Comparison of ENCODE assay signal across 8 mouse cellular contexts in the genomic region with DNA sequence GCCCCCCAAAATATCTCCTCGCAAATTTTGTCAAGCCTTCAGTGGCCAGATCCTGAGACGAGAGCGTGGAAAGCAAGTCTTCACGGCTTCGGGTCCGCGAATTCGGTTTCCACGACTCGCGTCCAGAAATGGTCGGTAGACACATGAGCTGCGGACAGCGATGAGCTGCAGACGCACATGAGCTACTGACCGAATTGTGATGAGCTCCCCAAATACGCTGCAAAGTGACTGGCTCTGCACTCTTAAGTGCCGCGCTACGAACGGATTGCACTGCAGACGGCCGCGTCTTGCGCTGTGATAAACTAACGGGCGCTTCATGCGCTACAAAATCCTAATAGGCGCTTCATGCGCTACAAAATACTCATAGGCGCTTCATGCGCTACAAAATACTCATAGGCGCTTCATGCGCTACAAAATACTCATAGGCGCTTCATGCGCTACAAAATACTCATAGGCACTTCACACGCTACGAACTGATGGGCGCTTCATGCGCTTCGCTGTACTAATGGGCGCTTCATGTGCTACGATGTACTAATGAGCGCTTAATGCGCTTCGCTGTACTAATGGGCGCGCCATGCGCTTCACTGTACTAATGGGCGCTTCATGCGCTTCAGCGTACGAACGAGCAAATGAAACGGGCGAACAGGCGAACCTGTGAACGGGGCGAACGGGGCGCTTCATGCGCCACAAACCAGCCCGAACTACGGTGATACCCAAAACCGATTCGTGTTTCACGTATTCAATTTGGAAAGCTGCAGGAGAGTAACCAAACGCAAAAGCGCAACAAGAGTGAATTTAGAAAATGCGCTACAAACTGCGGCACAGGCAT. TPM values are rescaled to one million over a fixed set of nuclear protein-coding genes. Genes with fewer than 3 reads are reported as not detected.
DNase-seq lines count a peak whose midpoint lies in the region; ATAC-seq and TF ChIP-seq lines count a peak whose summit lies in the region.

No protein-coding gene starts in this region.

- TF ChIP-seq CTCF in lung, adult 2 months (IDR thresholded peaks at IDR 0.05; ENCODE audit: insufficient read depth, low read length): no peak

- no peaks in the 10 kb centered on the region for H3K27me3 ChIP-seq in forebrain, embryonic 16.5 days (replicated peaks; ENCODE audit: control insufficient read depth, insufficient read depth, low read length)
- no peaks in the 10 kb centered on the region for H3K27me3 ChIP-seq in hindbrain, embryonic 10.5 days (ENCODE audit: insufficient read depth, poor library complexity, severe bottlenecking)
- H3K27me3 ChIP-seq in neural tube, embryonic 15.5 days (replicated peaks): no peaks in the 10 kb centered on the region

- peak overlapping the region; percentile 58 for H3K4me2 ChIP-seq in forebrain, embryonic 16.5 days (ENCODE audit: low read length)
- H3K4me2 ChIP-seq in neural tube, embryonic 15.5 days: peak overlapping the region; percentile 69

- DNase-seq in MN1 (ENCODE audit: low spot score): peak; percentile 83
- DNase-seq in c-Kit-positive CD71-positive TER-119-negative erythroid progenitor cells, embryonic 14.5 days (ENCODE audit: low read depth): peak; percentile 54
- DNase-seq in hindbrain, embryonic 10.5 days (ENCODE audit: low spot score): peak; percentile 62
- peak; percentile 45 for DNase-seq in layer of hippocampus, adult 9-11 months
- peak; percentile 43 for DNase-seq in lung, adult 2 months
- no peak for DNase-seq in ovary, adult 18-20 months (ENCODE audit: low spot score)

- peak; percentile 52 for ATAC-seq in forebrain, embryonic 16.5 days
- ATAC-seq in neural tube, embryonic 15.5 days (ENCODE audit: low FRiP score): peak; percentile 39

- no peak for TF ChIP-seq POLR2A in lung, adult 2 months (IDR thresholded peaks at IDR 0.05; ENCODE audit: borderline replicate concordance, extremely low read depth, low read depth, low read length)

- no peaks in the 10 kb centered on the region for H3K36me3 ChIP-seq in forebrain, embryonic 16.5 days (ENCODE audit: control insufficient read depth, insufficient read depth)
- H3K36me3 ChIP-seq in hindbrain, embryonic 10.5 days: peaks cover 13% of the 10 kb centered on the region; the same call in 1 of the 2 replicates
- no peaks in the 10 kb centered on the region for H3K36me3 ChIP-seq in neural tube, embryonic 15.5 days

- H3K4me1 ChIP-seq in forebrain, embryonic 16.5 days (replicated peaks; ENCODE audit: control insufficient read depth, insufficient read depth, low read length): no peaks in the 10 kb centered on the region
- H3K4me1 ChIP-seq in hindbrain, embryonic 10.5 days (replicated peaks): peaks cover 2% of the 10 kb centered on the region
- peaks cover 5% of the 10 kb centered on the region; the same call in 1 of the 2 replicates for H3K4me1 ChIP-seq in lung, adult 2 months (ENCODE audit: control insufficient read depth, insufficient read depth, low read length)
- H3K4me1 ChIP-seq in neural tube, embryonic 15.5 days: no peaks in the 10 kb centered on the region

- H3K9ac ChIP-seq in forebrain, embryonic 16.5 days (replicated peaks; ENCODE audit: low read depth, low read length): peak overlapping the region; percentile 2; the same call in 1 of the 2 replicates
- H3K9ac ChIP-seq in neural tube, embryonic 15.5 days (replicated peaks): peak overlapping the region; percentile 47; the same call in 1 of the 2 replicates

- H3K9me3 ChIP-seq in forebrain, embryonic 16.5 days (ENCODE audit: control insufficient read depth, low read length): peaks cover 10% of the 10 kb centered on the region; the same call in 1 of the 2 replicates
- H3K9me3 ChIP-seq in hindbrain, embryonic 10.5 days: peaks cover 30% of the 10 kb centered on the region
- H3K9me3 ChIP-seq in neural tube, embryonic 15.5 days (replicated peaks): peaks cover 3% of the 10 kb centered on the region; the same call in 1 of the 2 replicates

- WGBS in forebrain, embryonic 16.5 days: 44% methylated on average over 71 of the region's 71 CpGs
- WGBS in hindbrain, embryonic 10.5 days: 54% methylated on average over 71 of the region's 71 CpGs
- WGBS in lung, adult 2 months: 59% methylated on average over 71 of the region's 71 CpGs
- 53% methylated on average over 71 of the region's 71 CpGs for WGBS in neural tube, embryonic 15.5 days

- H3K4me3 ChIP-seq in forebrain, embryonic 16.5 days (replicated peaks; ENCODE audit: low read length): peak overlapping the region; percentile 45
- H3K4me3 ChIP-seq in hindbrain, embryonic 10.5 days: peak overlapping the region; percentile 63
- H3K4me3 ChIP-seq in lung, adult 2 months (replicated peaks; ENCODE audit: extremely low read depth, low read depth, low read length): peak overlapping the region; percentile 48
- peak overlapping the region; percentile 51 for H3K4me3 ChIP-seq in neural tube, embryonic 15.5 days (replicated peaks)

- peak overlapping the region; percentile 48; the same call in 1 of the 2 replicates for H3K27ac ChIP-seq in forebrain, embryonic 16.5 days (ENCODE audit: low read length)
- peak overlapping the region; percentile 96 for H3K27ac ChIP-seq in hindbrain, embryonic 10.5 days
- peak overlapping the region; percentile 75 for H3K27ac ChIP-seq in neural tube, embryonic 15.5 days (replicated peaks)

RNA-seq across cellular contexts. Expression of gene Peg10, which starts 0.8 kb away (rescaled TPM):
- polyA plus RNA-seq in forebrain, embryonic 16.5 days (2015; fragmentation: Nextera tagmentation; extraction: Ambion mirVana): 2.9 and 5.0 TPM in 2 replicates
- 9.3 and 12.3 TPM in 2 replicates for polyA plus RNA-seq in hindbrain, embryonic 10.5 days (2016; fragmentation: Nextera tagmentation; extraction: Ambion mirVana)
- polyA plus RNA-seq in lung, adult 2 months (2012; rRNA removed): 1.0 and 1.3 TPM in 2 replicates
- 3.9 and 4.7 TPM in 2 replicates for polyA plus RNA-seq in neural tube, embryonic 15.5 days (2015; fragmentation: Nextera tagmentation; extraction: Ambion mirVana)

RNA-seq across cellular contexts. Expression of gene Sgce, which starts 0.9 kb away (rescaled TPM):
- polyA plus RNA-seq in forebrain, embryonic 16.5 days (2015; fragmentation: Nextera tagmentation; extraction: Ambion mirVana): 53.7 and 57.1 TPM in 2 replicates
- 60.9 and 65.9 TPM in 2 replicates for polyA plus RNA-seq in hindbrain, embryonic 10.5 days (2016; fragmentation: Nextera tagmentation; extraction: Ambion mirVana)
- polyA plus RNA-seq in lung, adult 2 months (2012; rRNA removed): 22.8 and 33.4 TPM in 2 replicates
- 56.1 and 60.4 TPM in 2 replicates for polyA plus RNA-seq in neural tube, embryonic 15.5 days (2015; fragmentation: Nextera tagmentation; extraction: Ambion mirVana)
